Mouse (Mus musculus) heart, embryonic 14.5 days (tissue): ENCODE results near the gene Ell3. TPM values are rescaled to one million over a fixed set of nuclear protein-coding genes. Genes with fewer than 3 reads are reported as not detected.
A peak's percentile ranks its signal among the peaks of the same experiment; 100 is the strongest.

Experiments used
- ATAC-seq: fragments of 200-750 bp; cut with Nextera tagmentation; 2 replicates; pipeline ENCODE4 v1.8.0; 2017; ENCODE audit warnings: low read depth, moderate TSS enrichment; ENCODE audit not compliant: insufficient number of reproducible peaks, insufficient read depth, low FRiP score
- H3K27ac ChIP-seq, 2 experiments: fragments of 200-500 bp in 1 of 2; fragments of 300-500 bp in 1 of 2; sonication (generic) in 1 of 2; replicated peaks in 1 of 2; 2 replicates each; pipeline ENCODE4 v1.5.1; 2012 to 2014; ENCODE audit warnings: low read depth in 2 of 2, low read length in 2 of 2, control low read depth in 1 of 2, mild to moderate bottlenecking in 1 of 2, mixed read lengths in 1 of 2; ENCODE audit not compliant: control insufficient read depth in 1 of 2, insufficient read depth in 1 of 2
- H3K27me3 ChIP-seq: fragments of 300-500 bp; sonication (generic); 2 replicates; pipeline ENCODE4 v1.6.1; 2014; ENCODE audit warnings: mild to moderate bottlenecking, low read length, control low read depth; ENCODE audit not compliant: control insufficient read depth, insufficient read depth
- H3K36me3 ChIP-seq: fragments of 300-500 bp; sonication (generic); 2 replicates; pipeline ENCODE4 v1.6.1; 2014; ENCODE audit warnings: mild to moderate bottlenecking, control low read depth, low read length, mixed read lengths; ENCODE audit not compliant: control insufficient read depth, insufficient read depth
- H3K4me1 ChIP-seq, 2 experiments: fragments of 200-500 bp in 1 of 2; fragments of 300-500 bp in 1 of 2; sonication (generic) in 1 of 2; 2 replicates each; pipeline ENCODE4 v1.6.1; 2012 to 2014; ENCODE audit warnings: low read length in 2 of 2, control low read depth in 1 of 2, mixed read lengths in 1 of 2; ENCODE audit not compliant: control insufficient read depth in 2 of 2, insufficient read depth in 2 of 2
- H3K4me2 ChIP-seq: fragments of 300-500 bp; sonication (generic); 2 replicates; pipeline ENCODE4 v1.6.1; 2014; ENCODE audit warnings: mild to moderate bottlenecking, low read length
- H3K4me3 ChIP-seq, 2 experiments: fragments of 200-500 bp in 1 of 2; fragments of 300-500 bp in 1 of 2; sonication (generic) in 1 of 2; 2 replicates each; pipeline ENCODE4 v1.5.1; 2012 to 2014; ENCODE audit warnings: low read length in 2 of 2, mild to moderate bottlenecking in 2 of 2, control low read depth in 1 of 2, low read depth in 1 of 2, moderate library complexity in 1 of 2; ENCODE audit not compliant: control insufficient read depth in 1 of 2, insufficient read depth in 1 of 2
- H3K9ac ChIP-seq: fragments of 300-500 bp; sonication (generic); 2 replicates; pipeline ENCODE4 v1.6.1; 2014; ENCODE audit warnings: mild to moderate bottlenecking, low read length
- H3K9me3 ChIP-seq: fragments of 300-500 bp; sonication (generic); 2 replicates; pipeline ENCODE4 v1.6.1; 2016; ENCODE audit warnings: low read length, control low read depth; ENCODE audit not compliant: control insufficient read depth
- WGBS: fragments of 180-500 bp; shearing (Covaris S2); extraction: QIAGEN DNeasy Blood & Tissue Kit; methylation state at CpG from one replicate; pipeline ENCODE4 v1.1.7; 2014; 5-methylcytosine and 5-hydroxymethylcytosine counted together
- microRNA-seq: library from miRNA; unstranded; fragments of <30 nt; microRNA quantifications from one replicate; pipeline ENCODE4, GENCODE M21; 2016
- polyA plus RNA-seq: library from polyadenylated mRNA; unstranded; fragments of >200 nt; fragmentation: Nextera tagmentation; extraction: Ambion mirVana; gene quantifications from 2 replicates; pipeline ENCODE4 v1.2.1, GENCODE M21; 2014

The Ell3 gene
- polyA plus RNA-seq, 1 experiment from 2014 or later, result 0.77 TPM

- ATAC-seq, result peak; percentile 99
- Histone ChIP-seq H3K4me1 (peaks cover 4 to 23% of the 10 kb centered on the region in 2 experiments), H3K9me3 (no peaks in the 10 kb centered on the region), H3K4me2 (peak within 1 kb of the TSS; percentile 74), H3K27ac (peak within 1 kb of the TSS; percentile 92 to 99), H3K36me3 (peaks cover 31% of the 10 kb centered on the region), H3K4me3 (peak within 1 kb of the TSS; percentile 67 to 100), H3K9ac (peak within 1 kb of the TSS; percentile 100), H3K27me3 (no peaks in the 10 kb centered on the region)
- WGBS, result under 1% methylated on average over 66 of the region's 68 CpGs
These were observed 30.6 kb downstream of the Ell3 start, which contains the start of the genes Pdia3 and Catsper2 for GRCm38 (mm10) chr2:121413387-121414042. Gene Pdia3 (plus strand): TSS chr2:121413775. Gene Catsper2 (minus strand): TSS chr2:121413792.

- peak overlapping the region; percentile 53 to 100 for H3K4me3 ChIP-seq
- 0 out of 2 replicates have a peak, but pooled peaks cover 3% of the 10 kb centered on the region for H3K9me3 ChIP-seq
- peak overlapping the region; percentile 92 to 99 for H3K27ac ChIP-seq
- peaks cover 4 to 23% of the 10 kb centered on the region in 2 experiments for H3K4me1 ChIP-seq
- peak overlapping the region; percentile 100 for H3K9ac ChIP-seq
- WGBS, result 5% methylated on average over 4 of the region's 4 CpGs
- H3K4me2 ChIP-seq, result peak overlapping the region; percentile 74
- no peak for ATAC-seq
- H3K27me3 ChIP-seq, result no peaks in the 10 kb centered on the region
- H3K36me3 ChIP-seq, result peaks cover 25% of the 10 kb centered on the region
These were observed 31.2 kb downstream of the Ell3 start for GRCm38 (mm10) chr2:121412843-121413386.

GRCm38 (mm10) chr2:121408160-121408559 is 35.9 kb downstream of the Ell3 start:
- Histone ChIP-seq H3K27ac (no peak overlapping the region), H3K9ac (no peak overlapping the region), H3K4me1 (peaks cover 0 to 2% of the 10 kb centered on the region in 2 experiments; a peak in 1 of 4 replicates), H3K9me3 (0 out of 2 replicates have a peak, but pooled peaks cover 3% of the 10 kb centered on the region), H3K4me3 (no peak overlapping the region), H3K4me2 (no peak overlapping the region), H3K36me3 (no peaks in the 10 kb centered on the region), H3K27me3 (no peaks in the 10 kb centered on the region)
- WGBS, result 38% methylated on average over 4 of the region's 4 CpGs
- no peak for ATAC-seq

GRCm38 (mm10) chr2:121403296-121403695 is 40.8 kb downstream of the Ell3 start:
- Histone ChIP-seq H3K9me3 (0 out of 2 replicates have a peak, but pooled peaks cover under 1% of the 10 kb centered on the region), H3K4me3 (no peak overlapping the region), H3K4me1 (no peaks in the 10 kb centered on the region), H3K36me3 (no peaks in the 10 kb centered on the region), H3K27me3 (no peaks in the 10 kb centered on the region), H3K4me2 (no peak overlapping the region), H3K9ac (no peak overlapping the region), H3K27ac (no peak overlapping the region)
- no peak for ATAC-seq

GRCm38 (mm10) chr2:121396624-121397023 is 47.5 kb downstream of the Ell3 start:
- H3K9ac ChIP-seq, result no peak overlapping the region
- ATAC-seq, result no peak
- H3K4me2 ChIP-seq, result no peak overlapping the region

More at GRCm38 (mm10) chr2:121396624-121397023, 47.5 kb downstream of the Ell3 start:
- Histone ChIP-seq H3K27me3 (no peaks in the 10 kb centered on the region), H3K4me1 (no peaks in the 10 kb centered on the region), H3K27ac (no peak overlapping the region), H3K36me3 (no peaks in the 10 kb centered on the region), H3K9me3 (no peaks in the 10 kb centered on the region), H3K4me3 (no peak overlapping the region)
- WGBS, result 16% methylated on average over 8 of the region's 8 CpGs

Small RNAs within 50 kb of the gene (microRNA-seq; reads per million reads assigned to microRNA genes)
- not detected for gene Gm22953

Other genes starting within 250 kb of the Ell3 start
- 44.1 and 47.5 TPM in 2 replicates for gene Trp53bp1, start 172.9 kb downstream of the Ell3 start, polyA plus RNA-seq
- gene Map1a, start 154.7 kb downstream of the Ell3 start, polyA plus RNA-seq, result 7.3 and 7.7 TPM in 2 replicates
- gene Ppip5k1, start 88.9 kb downstream of the Ell3 start, polyA plus RNA-seq, result 12.8 and 16.0 TPM in 2 replicates
- 0.42 and 0.72 TPM in 2 replicates for gene Ckmt1, start 86.6 kb downstream of the Ell3 start, polyA plus RNA-seq
- gene Strc, start 57.1 kb downstream of the Ell3 start, polyA plus RNA-seq, result not detected in 2 replicates
- gene Pdia3, start 30.5 kb downstream of the Ell3 start, polyA plus RNA-seq, result 339 and 411 TPM in 2 replicates
- 3.1 and 3.4 TPM in 2 replicates for gene Catsper2, start 30.5 kb downstream of the Ell3 start, polyA plus RNA-seq
- 675 and 694 TPM in 2 replicates for gene Serf2, start 4.9 kb upstream of the Ell3 start, polyA plus RNA-seq
- 85.7 and 101 TPM in 2 replicates for gene Hypk, start 9.0 kb upstream of the Ell3 start, polyA plus RNA-seq
- gene Serinc4, start 12.5 kb upstream of the Ell3 start, polyA plus RNA-seq, result 0.20 and 0.63 TPM in 2 replicates
- gene Mfap1b, start 29.8 kb upstream of the Ell3 start, polyA plus RNA-seq, result 44.3 and 45.4 TPM in 2 replicates
- 18.3 and 20.5 TPM in 2 replicates for gene Mfap1a, start 62.4 kb upstream of the Ell3 start, polyA plus RNA-seq
- gene Wdr76, start 62.4 kb upstream of the Ell3 start, polyA plus RNA-seq, result 6.5 and 7.2 TPM in 2 replicates